Mouse (Mus musculus) spleen, postnatal 10 days (tissue): Measurements from ENCODE around the gene Abhd12b.
A peak's percentile ranks its signal among the peaks of the same experiment; 100 is the strongest.

Experiments
- DNase-seq, 2 experiments: peaks; one replicate each; pipeline ENCODE4 v3.0.0; 2021 to 2022; ENCODE audit warnings: low spot score in 2 of 2

Abhd12b gene

DNA sequence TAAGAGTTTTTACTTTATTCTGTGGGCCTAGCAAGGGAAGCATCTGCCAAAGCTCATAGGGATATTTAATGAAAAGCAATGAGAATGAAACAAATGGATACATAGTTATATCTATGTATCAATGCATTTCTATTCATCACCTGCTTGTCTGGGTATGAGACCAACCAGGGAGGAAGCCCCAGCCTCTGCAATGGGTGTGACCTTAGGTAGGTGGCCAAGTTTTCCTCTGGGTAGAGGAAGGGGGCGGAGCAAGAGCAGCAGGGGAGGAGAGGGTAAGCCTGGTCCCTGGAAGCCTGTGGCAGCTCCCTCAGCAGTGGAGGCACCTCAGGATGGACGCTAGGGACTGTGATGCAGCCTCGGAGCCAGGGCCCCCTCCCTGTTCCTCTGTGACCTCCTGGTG is at the start of gene Abhd12b:
Gene Abhd12b (plus strand): TSS at position 301 of the 400 bp plus-strand sequence.
- no peak for DNase-seq

DNA sequence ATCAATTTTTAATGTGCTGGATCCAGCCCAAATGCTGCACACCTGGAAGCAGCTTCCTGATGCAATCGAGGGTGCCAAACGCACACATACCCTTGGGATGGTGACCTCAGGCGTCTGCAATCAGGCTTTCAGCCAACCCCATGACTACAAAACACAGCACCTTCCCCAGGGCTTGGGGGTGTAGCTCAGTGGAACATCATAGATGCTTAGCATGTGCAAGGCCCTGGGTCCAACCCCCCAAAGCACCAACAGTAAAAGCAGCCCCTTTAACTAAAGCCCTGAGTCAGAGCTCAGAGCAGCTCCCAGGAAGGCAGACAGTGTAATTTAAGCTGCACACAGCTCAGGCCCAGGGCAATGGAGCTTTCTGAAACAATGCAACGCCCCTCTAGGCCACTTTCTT is 49.7 kb upstream of the Abhd12b start:
- no peak for DNase-seq

DNA sequence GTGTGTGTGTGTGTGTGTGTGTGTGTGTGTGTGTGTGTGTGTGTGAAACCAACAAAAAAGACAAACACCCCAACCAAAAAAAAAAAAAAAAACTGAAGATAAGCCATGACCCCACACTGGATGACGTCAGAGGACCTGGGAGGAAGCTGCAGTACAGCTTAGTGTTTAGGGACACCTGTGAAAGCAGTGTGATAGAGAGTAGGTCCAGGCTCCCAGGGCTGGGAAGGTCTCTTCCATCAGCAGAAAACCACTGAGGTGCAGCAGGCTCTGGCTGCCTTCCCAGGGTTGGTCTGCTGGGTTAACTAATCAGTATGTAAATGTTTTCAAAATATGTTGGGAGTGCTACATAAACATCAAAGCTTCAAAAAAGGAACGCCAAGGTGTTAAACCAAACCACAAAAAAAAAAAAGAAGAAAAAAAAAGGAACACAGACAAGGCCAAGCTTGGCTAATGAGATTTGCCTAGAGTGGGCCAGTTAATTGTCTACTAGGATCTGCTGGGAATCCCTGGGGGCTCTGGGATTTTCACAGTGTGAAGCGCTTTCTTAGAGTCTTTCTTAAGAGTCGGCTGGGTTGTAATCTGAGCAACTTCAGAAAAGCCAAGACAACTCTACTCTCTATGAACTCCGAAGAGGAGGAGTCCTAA is 49.0 kb upstream of the Abhd12b start:
- no peak for DNase-seq

DNA sequence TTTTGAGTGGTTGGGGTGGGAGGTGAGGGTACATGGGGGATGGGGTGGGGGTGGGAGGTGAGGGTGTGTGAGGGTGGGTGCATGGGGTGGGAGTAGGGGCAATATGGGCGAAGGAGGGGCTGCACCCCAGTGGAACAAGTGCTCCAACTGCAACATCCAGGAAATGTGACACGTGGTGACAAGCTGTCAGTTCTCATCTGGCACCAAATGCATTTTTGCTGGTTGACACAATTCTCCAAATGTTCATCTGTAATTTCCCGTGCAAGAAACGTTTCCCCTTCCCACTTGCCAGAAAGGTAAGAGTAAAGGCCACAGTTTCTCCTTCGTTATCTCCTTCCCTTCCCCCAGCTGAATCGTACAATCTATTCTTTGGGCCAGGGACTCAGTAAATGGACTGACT is 48.1 kb upstream of the Abhd12b start:
- DNase-seq = no peak

DNA sequence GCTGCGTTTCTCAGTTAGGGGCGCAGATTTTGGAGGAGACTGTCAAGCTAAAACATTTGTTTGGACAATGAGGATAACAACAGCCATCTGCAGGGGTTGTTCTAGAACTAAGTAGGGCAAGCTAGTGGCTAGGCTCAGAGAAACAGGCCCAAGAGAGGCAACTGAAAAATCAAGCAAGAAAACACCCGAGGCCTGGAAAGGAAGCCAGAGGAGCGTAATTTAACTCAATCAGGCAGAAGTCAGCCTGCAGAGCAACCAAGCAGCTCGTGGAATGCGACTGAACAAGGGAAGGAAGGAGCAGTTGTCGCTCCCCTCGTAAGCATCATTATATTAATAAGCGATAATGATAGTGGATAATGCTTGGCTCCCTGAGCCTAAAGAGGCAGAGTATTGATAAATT is 47.4 kb upstream of the Abhd12b start:
- DNase-seq = no peak

DNA sequence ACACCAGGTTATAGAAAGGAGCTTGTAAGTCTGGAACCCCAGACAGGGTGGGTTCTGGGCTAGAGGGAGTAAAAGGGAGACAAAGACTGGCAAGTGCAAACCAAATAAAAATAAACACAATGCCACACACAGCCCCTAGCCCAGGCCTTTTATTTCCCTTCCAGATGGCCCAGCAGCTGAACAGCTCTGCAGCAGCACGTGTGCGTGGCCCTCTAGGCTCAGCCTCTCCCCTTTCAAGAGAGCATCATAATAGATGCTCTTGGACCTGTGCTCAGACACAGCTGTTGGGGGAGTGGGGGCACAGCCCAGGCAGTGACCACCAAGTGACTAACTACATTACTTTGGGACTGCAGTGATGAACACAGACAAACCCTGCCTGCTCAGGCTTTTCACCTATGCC is 45.8 kb upstream of the Abhd12b start:
- DNase-seq = no peak

DNA sequence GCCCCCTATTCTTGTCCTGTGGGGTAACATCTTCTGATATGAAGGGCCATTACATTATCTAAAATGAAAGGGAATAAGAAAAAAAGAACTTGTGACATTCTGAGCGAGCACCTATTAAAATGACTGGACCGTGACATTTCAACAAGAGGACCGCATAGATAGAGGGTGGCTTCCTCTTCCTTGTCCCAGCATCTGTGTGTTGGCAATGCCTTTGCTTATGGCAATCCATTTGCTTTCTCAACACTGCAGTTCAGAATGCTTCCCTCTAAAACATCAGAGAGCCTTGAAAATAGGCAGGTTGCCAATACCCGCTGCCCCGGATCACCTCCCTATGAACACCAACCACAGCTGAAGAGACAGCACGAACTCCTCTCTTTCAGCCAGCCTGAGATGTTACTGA is 44.0 kb upstream of the Abhd12b start:
- DNase-seq = peak in 1 of 2 experiments; percentile 18

DNA sequence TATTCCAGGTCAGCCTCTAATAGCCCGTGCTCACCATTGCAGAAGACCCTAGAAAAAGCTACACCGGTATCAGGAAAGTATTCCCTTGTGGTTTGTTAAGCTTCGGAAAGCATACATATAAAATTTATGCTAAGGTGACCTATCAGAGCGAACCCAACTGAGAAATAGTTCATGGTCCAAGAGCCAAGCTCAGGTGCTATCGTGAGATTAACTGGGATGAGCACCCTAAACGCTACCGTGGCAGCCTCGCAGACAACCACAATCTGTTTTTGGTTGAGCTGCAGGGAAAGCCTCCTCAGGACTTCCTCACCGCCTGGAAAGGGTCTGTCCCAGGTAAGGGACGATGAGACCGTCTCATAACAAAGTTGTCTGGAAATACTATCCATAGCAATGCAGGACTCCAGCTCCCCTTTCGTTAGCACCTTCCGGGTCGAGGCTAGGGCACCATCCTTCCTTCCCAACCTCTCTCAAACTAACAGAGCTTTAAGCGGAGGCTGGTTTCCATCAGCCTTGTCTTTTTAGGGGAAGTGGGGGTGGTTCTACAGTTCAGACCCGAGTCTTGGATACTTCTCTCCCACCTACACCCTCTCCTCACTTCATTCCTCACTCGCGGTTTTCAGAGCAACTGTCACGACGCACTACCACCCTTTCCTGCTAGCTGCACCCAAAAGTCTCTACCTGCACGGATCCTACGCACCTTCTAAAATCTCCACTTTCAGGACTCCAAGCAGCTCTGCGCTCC is 43.4 kb upstream of the Abhd12b start:
- peak in 1 of 2 experiments; percentile 21 for DNase-seq

DNA sequence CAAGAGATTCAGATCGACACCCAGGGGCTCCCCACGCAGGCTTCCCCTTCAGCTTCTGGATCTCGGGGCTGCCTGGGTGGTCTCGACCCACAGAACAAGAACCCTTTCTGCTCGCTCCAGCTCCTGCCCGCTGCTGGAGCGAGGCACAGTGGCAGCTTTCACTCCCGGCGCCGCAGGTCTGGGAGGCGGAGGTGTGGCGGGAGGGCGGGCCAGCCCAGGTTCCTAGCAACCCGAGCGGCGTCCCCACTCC is 42.9 kb upstream of the Abhd12b start:
- peak in 1 of 2 experiments; percentile 51 for DNase-seq

DNA sequence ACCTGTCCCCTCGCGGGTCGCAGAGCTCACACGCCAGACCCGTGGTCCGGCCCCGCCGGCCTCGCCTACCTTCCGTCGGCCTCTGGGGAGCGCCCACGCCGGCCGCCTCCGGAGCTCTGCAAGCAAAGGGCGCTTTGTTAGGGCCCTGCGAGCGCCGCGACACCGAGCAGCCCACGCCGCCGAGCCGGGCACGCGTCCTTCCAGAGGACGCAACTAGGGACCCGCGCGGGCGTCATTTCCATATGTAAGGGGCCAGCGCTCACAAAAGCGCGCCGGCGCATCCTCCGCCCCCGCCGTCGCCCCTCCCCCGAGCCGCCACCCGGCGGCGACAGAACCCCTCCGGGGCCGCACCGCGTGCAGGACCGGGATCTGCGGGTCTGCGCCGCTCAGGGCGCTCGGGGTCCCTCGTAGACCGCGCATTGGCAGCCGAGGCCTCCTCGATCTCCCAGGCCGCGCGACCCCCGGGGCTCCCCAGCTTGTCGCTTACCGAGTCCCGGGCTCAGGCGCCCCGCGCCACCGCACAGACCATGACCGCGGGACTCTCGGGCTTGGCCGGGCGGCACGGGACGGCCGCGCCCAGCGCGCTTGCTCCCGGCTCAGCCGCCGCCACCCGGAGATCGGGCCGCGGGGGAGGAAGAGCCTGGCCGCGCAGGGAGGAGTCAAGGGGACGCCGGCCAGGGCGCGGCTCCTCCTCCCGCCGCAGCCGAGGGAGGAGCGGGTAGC is 42.4 kb upstream of the Abhd12b start:
- peak; percentile 71 to 78 for DNase-seq

DNA sequence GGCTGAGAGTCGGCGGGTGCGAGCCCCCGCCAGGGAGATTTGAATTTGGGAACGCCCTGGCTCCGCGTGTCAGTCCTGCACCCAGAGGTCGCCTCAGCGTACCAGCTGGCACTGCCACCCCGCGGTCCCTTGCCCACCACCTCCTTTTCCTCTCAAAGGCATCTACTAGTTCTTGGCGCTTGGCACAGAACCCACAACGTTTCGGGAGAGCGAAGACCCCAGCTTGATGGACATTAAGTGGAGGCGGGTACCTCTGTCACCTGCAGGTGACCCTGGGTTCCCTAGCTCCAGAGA is 41.9 kb upstream of the Abhd12b start:
- DNase-seq = no peak

DNA sequence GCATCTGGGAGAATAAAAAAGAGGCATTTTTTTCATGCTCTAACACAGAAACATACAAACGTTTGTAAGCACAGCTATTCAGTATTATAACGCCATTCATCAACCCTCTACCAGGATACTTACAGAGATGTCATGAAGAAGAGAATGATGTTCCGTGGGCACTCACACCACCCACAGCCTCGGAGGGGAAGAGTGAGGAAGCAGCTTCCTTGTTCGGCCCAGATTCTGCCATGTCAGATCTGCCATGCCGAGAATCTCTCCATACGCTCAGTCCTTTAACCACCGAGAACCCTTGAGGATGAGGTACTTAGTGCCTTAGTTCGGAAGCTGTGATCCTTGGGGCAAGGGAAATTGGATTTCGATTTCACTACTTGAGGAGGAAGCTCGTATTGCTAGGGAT is 40.6 kb upstream of the Abhd12b start, which contains the start of gene Nin:
Gene Nin (minus strand): TSS at position 367 of the 400 bp plus-strand sequence.
- no peak for DNase-seq

DNA sequence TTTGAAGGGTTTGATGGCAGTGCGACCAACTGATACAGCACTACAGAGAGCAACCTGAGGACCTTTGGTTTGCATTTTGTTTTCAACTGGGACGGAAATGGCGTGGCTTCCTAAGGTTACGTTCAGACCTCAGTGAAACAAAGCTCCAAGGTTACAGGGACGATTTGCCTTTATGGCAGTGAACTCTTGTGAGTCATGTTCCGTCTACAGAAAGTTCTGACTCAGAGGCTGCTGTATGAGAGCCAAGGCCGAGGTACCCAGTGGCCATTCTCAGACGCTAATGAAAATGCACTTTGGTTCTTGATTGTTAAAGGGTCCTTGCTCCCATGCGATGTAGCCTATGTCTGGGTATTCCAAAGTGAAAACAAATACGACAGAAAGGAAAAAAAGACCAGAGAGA is 36.8 kb upstream of the Abhd12b start:
- DNase-seq = no peak

DNA sequence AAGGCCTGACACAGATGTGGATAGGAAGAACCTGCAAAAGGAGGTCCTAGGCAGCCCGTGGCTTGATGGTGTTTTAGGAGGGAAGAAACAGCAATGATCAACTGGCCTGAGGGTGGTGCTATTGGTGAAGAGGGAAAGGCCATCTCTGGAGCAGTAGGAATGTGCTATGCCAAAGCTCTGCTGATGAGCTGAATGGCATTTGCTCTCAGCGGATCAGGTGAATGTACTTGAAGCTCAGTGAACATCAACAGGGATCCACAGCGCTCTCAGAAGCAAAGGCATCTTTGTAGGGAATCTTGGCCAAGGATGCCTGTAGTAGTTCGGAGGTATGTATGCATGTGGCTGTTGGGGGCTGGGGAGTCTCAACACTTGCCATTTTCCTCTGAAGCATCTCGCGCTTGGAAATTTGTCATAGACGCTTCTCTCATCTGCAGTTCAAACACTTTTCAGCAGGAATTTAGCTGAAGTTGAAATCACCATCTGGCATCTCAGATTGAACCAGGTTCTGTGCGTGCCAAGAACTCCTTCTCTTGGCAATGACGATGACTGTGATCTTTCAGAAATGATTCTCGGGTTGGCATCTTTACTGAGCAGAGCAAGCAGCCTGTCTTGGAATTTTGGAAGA is 35.1 kb upstream of the Abhd12b start:
- DNase-seq = no peak

DNA sequence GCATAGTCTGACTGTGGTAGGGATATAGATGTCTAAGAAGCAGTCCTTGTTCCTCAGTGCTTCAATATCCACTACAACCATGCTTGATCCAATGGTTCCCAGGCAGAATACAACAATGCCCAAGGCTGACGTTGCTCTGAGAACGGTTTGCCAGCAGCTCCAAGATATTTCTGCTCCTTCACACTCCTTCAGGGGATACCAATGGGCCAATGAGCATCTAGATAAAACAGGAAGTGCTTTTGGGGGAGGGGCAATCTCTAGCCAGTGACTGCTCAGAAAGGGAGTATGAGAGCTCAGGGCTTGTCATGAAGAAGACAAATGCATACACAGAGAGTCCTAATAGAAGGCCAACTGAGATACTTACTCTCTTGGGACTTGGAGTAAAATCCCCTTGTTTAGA is 34.4 kb upstream of the Abhd12b start:
- no peak for DNase-seq

DNA sequence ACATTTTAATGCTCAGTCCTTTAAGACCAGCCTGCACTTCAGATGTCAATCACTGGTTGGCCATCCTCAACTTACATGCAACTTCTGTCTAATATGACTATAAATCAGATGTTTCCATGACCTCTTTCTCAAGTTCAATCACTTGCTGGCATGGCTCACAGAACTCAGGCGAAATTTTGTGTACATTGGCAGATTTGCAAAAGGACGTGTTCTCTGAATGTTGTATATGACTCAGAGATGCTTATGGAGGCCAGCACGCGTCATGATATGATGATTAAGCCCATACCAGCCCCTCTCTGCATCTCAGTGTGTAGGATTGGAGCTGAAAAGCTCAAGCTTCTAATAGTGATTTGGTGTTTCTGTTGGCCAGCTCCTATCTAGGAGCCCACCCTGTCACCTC is 27.3 kb upstream of the Abhd12b start:
- DNase-seq = no peak

DNA sequence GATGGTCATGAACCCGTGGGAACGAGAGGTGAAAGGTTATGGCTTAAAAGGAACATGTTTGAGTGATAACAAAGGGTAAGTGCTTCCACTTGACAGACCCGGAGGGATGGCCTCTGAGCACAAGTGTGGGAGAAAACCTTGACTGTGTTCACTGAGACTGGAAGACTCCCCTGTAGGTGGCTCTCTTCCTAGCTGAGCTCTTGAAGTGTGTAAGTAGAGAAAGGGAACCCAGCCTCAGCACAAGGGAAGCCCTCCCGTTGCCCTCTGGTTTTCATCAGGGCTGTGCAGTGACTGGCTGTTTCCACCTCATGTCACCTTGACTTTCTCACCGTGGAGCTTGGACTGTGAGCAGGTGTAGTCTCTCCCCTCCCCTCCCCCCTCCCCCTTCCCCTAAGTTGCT is 24.8 kb upstream of the Abhd12b start:
- no peak for DNase-seq

DNA sequence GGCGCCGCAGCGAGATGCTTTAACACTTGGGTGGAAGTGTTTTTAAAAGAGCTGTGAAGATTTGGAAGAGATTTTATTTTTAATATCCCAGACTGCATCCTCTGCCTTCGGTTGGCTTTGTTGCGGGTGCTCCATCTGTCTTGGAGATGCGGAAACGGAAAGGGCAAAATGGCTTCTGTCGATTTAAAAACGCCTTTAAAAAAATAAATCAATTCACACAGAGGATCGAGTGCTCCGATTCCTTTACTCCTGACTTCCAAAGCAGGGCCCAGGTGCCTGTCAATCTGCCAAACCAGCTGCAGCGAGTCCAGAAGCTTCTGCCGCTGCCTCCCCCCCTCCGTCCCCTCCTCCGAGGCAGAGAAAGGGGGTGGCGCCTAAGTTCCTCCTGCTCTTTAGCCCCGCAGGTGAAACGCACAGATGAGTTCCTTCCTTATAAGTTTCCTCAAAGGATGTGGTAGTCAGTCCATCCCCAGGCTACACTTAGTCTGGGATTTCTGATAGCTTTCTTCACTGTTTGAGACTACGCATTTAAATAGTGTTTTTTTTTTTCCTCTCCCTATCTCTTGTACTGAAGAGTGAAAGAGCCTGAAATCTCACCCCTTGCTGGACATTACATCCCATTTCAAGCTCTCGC is 22.8 kb upstream of the Abhd12b start:
- no peak for DNase-seq

DNA sequence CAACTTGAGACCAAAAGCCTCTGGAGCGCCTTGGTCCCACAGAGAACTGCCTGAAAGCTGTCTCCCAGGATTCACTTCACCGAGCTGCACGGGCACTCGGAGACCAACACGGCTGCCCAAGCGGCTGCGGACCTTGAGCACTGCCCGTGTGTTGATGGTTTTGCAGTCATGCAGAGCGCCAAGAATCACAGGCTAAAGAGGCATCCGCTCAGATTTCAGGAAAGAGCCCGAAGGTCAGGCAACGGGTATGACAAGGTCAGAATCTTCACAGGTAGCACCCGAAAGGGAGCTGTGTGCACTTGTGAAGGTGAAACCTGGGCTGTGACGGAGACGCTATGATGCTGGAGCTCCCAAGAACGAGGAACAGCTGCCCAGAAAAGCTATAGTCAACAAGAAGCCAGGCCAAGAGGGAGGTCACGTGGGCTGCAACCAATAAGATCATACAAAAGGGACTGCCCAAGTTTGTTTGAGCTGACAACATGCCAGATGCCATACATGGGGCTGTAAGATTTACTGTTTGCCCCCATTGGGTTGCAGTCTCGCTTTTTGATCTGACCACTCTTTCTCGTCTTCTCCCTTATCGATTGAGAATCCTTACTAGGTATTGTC is 19.2 kb upstream of the Abhd12b start:
- no peak for DNase-seq

DNA sequence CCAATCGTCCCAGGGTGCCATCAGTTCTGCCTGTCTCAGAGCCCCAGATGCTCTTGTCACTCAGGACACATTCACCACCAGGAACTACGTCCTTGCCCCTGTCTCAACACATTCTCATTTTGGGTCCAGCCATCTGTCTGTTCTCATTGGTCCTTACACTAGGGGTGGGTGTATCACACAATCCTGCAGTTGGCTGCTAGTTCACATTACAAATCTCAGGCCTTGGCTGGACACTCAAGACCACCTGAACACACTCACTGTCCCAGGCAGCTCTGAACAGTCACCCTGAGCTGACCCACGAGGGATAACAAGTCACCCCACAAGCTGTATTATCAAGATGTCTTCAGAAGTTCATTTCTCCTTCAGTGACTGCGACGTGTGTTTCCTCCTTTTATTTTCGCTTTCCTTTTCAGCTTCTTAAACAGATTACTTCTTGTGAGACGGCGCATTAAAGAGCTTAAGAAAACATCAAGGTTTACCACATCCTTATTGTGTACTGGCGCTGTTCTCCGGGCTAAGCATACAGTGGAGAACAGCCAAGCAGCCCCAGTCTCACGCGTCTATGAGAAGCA is 17.7 kb upstream of the Abhd12b start:
- DNase-seq = peak; percentile 35 to 45

DNA sequence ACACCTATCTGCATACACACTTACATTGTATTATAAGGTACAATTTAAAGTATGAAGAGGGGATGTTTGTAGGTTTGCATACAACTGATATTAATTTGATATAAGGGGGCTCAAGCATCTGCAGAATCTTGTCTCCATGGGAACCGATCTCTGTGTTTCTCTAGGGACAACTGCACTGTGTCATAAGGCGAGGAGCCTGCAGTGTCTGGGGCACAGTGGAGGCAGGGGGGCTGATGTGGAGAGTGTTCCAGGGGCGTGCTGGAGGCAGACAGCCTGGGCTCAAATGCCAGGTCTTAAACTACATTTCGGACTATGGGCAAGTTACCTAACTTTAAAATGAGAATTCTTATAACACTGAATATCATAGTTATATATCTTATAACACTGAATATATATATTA is 16.8 kb upstream of the Abhd12b start:
- DNase-seq = no peak

DNA sequence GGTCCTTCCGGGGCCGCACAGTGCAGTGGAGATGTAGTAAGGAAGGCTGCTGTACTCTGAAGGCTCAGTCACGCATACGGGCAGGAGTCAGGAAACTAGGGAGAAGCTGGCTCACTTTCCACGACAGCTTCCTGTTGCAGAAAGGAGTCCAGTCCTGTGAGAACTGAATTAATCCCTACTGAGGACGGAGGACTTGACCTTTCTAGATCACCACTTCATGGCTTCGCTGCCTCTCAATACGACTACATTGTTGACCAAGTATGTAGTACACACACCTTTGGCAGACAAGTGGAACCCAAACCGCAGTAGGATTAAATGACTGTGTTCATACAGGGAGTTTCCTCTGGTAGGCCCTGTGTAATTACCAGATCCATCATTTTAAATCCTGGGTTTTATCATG is 16.3 kb upstream of the Abhd12b start:
- no peak for DNase-seq
